Mouse (Mus musculus) ES-CJ7 (cell line): ENCODE data around the gene Wdr62.
"Not testable (repeated sequence)": the region's sequence is repeated elsewhere in the genome, so short reads cannot be mapped to it uniquely, and the experiment has no call there.

Experiments used
- DNase-seq: peaks from one replicate; pipeline ENCODE4 v3.0.0; 2011; ENCODE audit warnings: low read depth, low spot score

The Wdr62 gene

DNA sequence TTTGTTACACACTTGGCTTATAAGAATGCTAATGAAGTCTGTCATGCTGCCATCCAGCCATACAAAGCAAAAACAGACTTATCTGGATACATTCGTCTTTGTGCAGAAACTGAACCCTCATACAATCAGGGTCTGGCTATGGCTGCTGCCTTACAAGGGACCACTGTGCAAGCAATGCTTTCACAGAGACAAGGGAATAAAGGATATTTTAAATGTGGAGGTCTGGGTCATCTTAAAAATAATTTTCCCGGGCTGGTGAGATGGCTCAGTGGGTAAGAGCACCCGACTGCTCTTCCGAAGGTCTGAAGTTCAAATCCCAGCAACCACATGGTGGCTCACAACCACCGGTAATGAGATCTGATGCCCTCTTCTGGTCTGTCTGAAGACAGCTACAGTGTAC lies 73.9 kb downstream of the Wdr62 start:
- not testable (repeated sequence) for DNase-seq

DNA sequence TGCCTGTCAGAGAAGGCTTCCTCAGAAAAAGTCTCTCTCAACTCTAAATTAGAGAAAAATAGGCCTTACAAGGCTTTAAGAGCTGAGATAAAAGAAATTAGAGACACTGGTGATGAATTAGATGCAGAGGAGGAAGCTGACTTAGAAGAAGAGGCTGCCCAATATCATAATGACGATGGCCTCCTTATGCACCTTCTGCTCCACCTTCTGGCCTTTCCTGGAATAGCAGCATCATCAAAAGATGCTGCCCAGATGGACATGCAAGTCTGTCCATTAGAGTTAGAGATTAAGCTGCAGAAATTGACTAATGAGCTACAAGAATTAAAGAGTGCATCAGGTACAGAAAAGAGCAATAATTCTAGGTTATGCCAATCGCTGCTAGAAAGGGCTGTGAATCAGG lies 74.8 kb downstream of the Wdr62 start:
- peak; percentile 69 for DNase-seq

DNA sequence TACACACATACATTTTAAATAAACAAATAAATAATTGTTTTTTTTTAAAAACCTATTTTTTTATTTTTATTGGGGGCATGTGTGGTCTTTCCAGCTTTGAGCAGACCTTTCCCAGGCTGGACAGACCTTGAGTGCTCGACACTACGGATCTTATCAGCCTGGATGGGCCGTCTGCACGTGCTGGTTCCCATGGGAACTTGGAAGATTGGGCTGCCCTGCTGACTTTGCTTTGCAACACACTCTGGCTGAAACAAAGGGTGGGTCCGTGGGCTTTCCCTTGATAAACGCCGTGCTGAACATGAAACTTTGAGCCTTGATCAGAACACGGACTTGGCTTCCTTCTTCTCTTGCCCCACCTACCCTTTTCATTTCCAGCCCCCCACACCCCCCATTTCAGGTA lies 75.8 kb downstream of the Wdr62 start:
- DNase-seq: no peak

DNA sequence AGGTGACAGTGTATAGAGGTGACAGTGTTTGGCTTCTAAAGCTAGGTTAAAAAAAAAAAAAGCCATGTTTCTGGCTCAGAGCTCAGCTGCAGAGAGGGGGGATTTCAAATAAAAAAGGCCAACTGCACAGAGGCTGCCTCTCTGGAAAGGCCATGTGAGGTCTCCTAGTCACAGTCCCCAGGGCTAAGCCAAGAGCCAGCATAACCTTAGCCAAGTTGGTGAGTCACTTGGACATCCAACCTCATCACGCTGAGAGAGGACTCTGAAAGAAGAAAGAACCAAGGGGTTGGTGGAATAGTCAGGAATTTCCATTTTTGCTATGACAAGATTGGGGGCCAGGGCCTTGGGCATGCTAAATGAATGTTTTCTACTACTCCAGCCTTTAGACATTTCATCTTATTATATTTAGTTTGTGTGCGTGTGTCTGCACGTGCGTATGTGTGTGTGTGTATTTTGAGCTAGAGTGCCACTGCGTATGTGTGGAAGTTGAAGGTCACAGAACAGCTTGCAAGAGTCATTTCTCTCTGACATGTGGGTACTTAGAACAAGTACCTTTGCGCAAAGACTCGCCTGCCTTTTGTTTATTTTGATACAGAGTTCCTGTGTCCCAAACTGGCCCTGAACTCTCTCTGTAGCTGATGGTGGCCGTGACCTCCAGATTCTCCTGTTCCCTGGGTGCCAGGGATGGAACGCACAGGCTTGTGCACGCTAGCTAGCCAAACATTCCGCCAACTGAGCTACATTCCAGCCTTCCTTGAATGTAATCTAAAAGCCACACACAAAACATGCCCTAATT lies 77.1 kb downstream of the Wdr62 start:
- DNase-seq: peak; percentile 8

DNA sequence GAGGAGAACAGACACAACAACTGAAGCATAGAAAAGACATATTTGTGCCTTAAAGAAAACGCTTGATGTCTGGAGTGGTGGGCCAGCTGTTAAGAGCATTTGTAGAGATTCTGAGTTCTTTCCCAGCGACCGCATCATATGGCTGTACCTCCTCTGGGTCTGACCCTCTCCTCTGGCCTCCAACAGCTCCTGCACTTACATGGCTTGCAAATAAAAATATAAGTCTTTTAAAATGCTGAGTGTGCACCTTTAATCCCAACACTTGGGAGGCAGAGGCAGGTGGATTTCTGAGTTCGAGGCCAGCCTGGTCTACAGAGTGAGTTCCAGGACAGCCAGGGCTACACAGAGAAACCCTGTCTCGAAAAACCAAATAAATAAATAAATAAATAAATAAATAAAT lies 79.6 kb downstream of the Wdr62 start:
- not testable (repeated sequence) for DNase-seq

DNA sequence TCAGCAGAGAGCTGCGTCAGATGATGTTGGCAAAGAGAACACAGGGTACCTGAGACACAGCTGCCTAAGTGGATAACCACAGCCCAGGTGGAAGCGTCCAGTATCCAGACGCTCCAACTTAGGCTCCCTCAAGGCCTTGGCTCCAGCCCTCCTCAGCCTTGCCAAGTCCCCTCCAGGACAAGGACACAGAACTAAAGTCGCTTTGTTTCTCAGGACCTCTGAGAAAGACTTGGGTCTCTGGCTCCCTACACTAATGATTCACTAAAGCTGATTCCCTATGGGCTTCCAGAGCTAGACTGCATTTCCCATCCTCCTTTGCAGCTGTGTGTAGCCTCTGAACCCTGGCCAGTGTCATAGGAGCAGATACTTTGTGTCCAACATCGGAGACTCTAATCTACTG lies 80.0 kb downstream of the Wdr62 start:
- no peak for DNase-seq

DNA sequence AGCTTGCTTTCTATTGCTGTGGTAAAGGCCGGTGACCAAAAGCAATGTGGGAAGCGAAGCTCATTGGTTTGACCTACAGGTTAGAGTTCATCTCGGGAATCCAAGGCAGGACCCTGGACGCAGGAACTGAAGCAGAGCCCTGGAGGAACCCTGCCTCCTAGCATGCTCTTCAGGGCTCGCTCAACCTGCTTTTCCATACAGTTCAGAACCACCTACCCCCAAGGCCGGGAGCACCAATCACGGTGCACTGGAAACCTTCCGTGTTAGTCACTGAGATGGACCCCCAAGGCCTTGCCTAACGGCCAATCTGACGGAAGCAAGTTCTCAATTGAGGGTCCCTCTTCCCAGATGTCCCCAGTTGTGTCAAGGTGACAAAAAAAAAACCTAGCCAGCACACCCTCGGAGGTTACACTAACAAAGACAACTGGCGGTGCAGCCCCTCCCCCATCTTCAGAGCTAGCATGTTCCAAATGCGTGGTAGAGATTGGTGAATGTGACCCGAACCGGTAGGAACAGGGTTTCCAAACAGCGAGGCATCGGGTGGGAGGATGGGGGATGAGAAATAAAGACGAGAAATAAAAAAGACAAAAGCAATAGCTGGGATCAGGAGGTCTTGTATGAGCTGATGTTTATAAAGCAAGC lies 80.6 kb downstream of the Wdr62 start:
- DNase-seq: peak; percentile 78

DNA sequence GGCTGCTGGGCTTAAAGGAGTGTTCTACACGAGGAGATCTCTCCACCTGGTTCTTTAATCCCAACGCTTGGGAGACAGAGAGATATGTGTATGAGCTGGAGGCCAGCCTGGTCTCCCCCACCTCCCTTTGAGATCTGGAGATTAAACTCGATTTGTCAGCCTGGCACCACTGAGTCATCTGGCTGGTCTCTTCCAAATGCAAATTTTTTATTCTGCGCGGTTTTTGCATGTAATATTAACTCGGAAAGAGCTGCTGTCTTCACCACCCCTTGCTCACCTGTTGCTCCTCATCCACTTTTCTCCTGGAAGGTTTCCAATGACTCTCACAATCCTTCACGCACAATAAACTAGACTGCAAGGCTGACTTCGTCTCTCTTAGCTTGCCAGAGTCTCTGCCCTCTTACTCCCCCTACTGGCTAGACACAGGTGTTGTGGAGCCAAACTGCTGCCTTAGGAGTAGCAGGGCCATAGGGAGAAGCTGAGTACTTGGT lies 81.7 kb downstream of the Wdr62 start, which contains the start of gene Capns1:
Capns1 (minus strand) TSS at position 331 of the 491 bp plus-strand sequence.
- peak; percentile 97 for DNase-seq

DNA sequence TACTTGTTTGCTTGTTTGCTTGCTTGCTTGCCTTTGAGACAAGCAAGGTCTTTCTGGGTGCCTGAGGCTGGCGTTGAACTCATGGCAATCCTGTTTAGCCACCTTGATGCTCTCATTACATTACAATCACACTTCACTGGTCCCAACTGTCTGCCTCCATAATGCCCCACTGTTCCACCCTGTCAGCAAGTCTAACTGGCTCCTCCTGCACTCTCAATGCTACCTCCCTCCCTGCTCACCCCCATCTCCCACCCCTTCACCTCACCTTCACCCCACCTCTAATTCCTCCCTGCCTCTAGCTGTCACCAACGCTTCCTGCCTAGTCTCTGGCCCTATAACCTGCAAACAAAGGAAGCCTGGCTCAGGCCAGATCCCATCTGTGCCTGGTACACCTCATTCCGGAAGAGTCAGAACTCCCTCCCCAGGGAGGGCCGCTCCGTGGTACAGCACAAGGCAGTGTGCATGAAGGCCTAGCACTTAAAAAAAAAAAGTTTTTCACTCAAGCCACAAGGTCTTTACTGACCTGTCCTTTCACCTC lies 82.6 kb downstream of the Wdr62 start:
- peak; percentile 96 for DNase-seq

DNA sequence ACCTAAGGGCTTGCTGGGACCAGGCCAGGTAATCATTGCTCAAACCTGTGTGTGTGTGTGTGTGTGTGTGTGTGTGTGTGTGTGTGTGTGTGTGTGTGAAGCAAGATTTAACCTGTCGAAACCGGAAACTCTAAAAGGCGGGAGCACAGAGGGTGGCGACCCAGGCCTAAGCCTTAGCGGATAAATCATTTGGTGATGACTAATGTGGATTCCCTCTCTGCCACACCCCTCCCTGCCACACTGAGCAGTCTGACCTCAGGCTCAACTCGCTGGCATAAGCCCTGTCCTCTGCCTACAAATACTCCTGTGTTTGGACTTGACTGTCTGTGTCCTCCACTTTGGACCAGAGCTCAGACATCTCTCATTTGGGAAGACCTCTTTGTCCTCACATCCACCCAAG lies 84.0 kb downstream of the Wdr62 start:
- DNase-seq: peak; percentile 85

DNA sequence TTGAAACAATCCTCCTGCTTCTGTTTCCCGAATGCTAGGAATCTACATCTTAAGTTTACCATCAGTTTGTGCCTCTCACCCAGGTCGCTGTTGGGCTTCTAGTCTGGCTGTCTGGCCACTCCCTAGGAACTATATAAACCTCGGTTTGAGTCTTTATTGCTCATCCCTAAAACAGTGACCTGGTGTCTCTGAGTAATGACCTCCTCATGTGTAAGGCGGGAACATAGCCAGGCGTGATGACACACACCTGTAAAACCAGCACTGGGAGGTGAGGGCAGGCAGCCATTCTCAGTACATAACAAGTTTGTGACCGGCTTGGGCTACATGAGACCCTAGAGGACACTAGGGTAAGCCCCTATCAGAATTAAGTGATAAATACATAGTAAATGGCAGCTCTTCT lies 84.8 kb downstream of the Wdr62 start:
- no peak for DNase-seq

DNA sequence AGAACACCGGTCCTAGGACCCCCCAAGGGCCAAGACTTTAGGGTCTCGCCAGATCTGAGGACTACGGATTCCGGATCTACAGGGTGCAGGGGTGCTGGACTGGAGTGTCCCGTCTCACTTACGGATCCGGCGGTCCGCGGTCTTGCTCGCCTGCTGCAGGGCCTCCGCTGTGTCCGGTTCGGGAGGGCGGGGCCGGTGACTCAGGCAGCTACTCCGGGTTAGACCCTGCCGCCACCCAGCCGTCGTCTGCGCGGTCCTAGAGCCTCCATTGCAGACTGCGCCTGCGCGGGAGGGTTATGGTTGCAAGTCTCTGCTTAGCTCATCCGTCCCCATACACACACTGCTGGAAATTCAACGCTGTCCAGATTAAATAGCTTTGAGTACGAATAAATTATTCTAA lies 85.3 kb downstream of the Wdr62 start:
- DNase-seq: peak; percentile 96

DNA sequence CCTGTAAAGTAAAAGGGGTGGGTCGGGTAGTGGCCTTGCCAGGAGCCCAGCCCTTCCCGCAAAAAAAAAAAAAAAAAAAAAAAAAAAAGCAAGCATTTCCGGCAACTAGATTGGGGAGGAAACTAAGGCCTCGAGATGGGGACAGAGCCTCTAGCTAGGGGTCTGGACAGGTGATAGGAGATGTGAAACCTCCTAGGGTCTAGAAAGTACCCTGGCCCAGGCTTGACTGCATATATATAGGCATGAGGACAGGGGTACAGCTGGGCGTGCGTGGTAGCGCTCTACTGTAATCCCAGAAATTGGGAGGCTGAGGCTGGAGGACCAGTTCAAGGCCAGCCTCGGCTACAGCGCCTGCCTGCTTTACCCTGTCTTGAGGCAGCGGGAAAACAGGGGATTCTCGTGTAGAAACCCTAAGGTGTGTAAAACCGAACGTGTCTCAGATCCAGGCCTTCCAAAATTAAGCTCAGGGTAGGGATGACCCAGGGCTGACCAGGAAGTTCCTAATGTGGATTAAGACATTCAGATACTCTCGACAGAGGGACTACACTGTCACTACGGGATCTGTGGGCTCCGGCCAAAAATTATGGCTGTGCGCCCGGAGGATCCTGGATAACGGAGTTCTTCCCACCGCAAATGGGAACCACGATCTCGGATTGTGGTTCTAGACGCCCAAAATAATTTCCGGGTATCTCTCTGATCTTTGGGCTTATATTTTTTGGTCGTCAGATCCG lies 86.0 kb downstream of the Wdr62 start:
- DNase-seq: no peak

DNA sequence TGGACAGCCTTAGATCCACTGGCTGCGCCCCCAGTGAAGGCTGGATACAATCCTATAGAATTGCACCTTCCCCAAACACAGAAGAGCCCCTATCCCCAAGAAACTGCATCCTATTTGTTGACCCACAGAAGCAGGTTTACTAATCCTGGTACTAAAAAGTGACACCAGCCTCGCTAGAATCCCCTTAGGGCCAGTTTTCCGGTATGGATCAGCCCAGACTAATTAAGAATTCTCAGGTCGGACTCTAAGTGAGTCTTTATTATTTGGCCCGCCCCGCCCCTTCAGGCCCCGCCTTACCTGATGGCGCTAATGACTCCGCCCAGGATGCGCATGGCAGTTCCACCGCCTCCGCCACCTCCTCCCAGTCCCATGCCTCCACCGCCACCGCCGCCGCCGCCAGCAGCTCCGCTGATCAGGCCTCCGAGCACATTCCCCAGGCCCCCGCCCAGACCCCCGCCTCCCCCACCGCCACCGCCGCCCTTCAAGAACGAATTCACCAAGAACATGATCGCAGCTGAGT lies 86.6 kb downstream of the Wdr62 start:
- peak; percentile 91 for DNase-seq

DNA sequence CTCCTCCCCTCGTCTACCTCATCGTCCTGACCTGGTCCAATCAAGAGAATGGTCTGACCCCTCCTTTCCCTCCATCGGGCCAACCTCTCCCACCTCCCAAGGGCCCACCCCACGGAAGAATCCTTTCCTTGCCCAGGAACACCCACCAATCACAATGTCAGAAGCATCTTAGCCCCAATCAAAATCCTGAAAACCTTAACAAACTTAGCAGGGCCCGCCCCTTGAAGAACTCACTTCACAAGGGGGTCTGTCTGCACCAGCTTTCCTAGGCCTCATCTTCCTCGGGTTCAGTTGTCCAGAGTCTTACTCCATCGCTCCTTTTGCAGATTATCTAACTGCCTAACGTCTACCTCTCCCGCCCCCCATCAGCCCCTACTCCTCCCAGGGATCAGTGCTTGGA lies 87.2 kb downstream of the Wdr62 start:
- DNase-seq: peak; percentile 97

DNA sequence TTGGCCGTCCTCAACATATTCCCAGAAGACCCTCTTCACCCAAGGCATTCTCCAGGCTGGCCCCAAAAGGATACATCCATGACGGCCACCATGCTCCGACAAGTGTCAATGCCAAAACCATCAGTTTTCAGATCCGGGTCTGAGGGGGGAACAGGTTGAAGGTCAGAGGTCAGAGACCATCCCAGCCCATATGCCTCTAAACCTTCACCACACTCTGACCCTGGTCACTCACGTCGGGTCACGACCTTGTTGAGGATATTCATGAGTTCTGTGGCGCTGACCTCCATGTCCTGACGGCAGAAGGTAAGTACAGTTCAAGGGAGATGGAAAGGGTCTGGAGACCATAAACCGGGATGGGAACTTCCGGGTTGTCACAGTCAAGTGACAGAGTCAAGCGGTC lies 88.1 kb downstream of the Wdr62 start:
- DNase-seq: no peak
